Mouse (Mus musculus): ENCODE measurements at regions not wholly inside any gene's neighbourhood (a gene's known extent, or its start where the extent isn't known, plus 50 kb on each side); places are given as distances from the start of the nearest gene placed in this dataset.
A peak's percentile ranks its signal among the peaks of the same experiment; 100 is the strongest.

DNA sequence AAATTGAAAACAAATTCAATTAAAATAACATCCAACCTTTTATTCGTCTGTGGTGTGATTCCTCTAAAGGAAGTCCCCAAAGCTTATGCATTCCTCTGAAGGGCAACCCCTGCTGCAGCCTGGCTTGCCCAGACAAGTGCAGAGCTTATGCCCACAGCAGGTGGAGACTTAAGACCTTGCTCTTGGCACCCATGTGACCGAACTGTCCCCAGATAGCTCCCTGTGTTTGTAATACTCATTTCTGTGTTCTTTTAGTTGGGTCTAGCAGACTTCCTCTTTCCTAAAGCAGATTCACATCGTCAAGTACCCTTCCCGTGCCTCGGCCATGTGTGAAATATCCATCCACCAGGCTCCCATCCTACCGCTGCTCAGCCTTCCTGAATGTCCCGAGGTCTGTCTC is 723.1 kb upstream of the 4930452B06Rik start:
- ATAC-seq (replicated peaks; ENCODE audit: poor library complexity, severe bottlenecking), result peak; percentile 63
